Mouse (Mus musculus): ENCODE measurements around the gene AU040320. TPM values are rescaled to one million over a fixed set of nuclear protein-coding genes. Genes with fewer than 3 reads are reported as not detected.

The AU040320 gene
- polyA plus RNA-seq, 1 experiment, result 50.5 TPM

- no peak for DNase-seq (ENCODE audit: extremely low spot score in 1 of 2, low spot score in 1 of 2)
Measured at GRCm38 (mm10) chr4:126845664-126846063, 92.3 kb downstream of the AU040320 start.

- DNase-seq (ENCODE audit: extremely low spot score in 1 of 2, low spot score in 1 of 2), result peak in 1 of 2 experiments; percentile 25
Measured at GRCm38 (mm10) chr4:126846971-126847370, 93.6 kb downstream of the AU040320 start.

GRCm38 (mm10) chr4:126850019-126850777 lies 96.9 kb downstream of the AU040320 start:
- no peak for DNase-seq (ENCODE audit: extremely low spot score in 1 of 2, low spot score in 1 of 2)

GRCm38 (mm10) chr4:126850778-126851080 lies 97.4 kb downstream of the AU040320 start:
- DNase-seq (ENCODE audit: extremely low spot score in 1 of 2, low spot score in 1 of 2), result no peak

GRCm38 (mm10) chr4:126852971-126853370 lies 99.6 kb downstream of the AU040320 start:
- no peak for DNase-seq (ENCODE audit: extremely low spot score in 1 of 2, low spot score in 1 of 2)

GRCm38 (mm10) chr4:126860268-126860986 lies 107.1 kb downstream of the AU040320 start:
- DNase-seq (ENCODE audit: extremely low spot score in 1 of 2, low spot score in 1 of 2), result no peak

GRCm38 (mm10) chr4:126861514-126862266 lies 108.3 kb downstream of the AU040320 start:
- DNase-seq (ENCODE audit: extremely low spot score in 1 of 2, low spot score in 1 of 2), result no peak

- DNase-seq (ENCODE audit: extremely low spot score in 1 of 2, low spot score in 1 of 2), result no peak
Measured at GRCm38 (mm10) chr4:126868699-126869098, 115.4 kb downstream of the AU040320 start.

GRCm38 (mm10) chr4:126872717-126873116 lies 119.4 kb downstream of the AU040320 start:
- DNase-seq (ENCODE audit: extremely low spot score in 1 of 2, low spot score in 1 of 2), result no peak

- DNase-seq (ENCODE audit: extremely low spot score in 1 of 2, low spot score in 1 of 2), result no peak
Measured at GRCm38 (mm10) chr4:126879560-126880275, 126.4 kb downstream of the AU040320 start.

GRCm38 (mm10) chr4:126883602-126884001 lies 130.3 kb downstream of the AU040320 start:
- DNase-seq (ENCODE audit: extremely low spot score in 1 of 2, low spot score in 1 of 2), result no peak

- peak in 1 of 2 experiments; percentile 9 for DNase-seq (ENCODE audit: extremely low spot score in 1 of 2, low spot score in 1 of 2)
Measured at GRCm38 (mm10) chr4:126885953-126886352, 132.6 kb downstream of the AU040320 start.

- DNase-seq (ENCODE audit: extremely low spot score in 1 of 2, low spot score in 1 of 2), result peak in 1 of 2 experiments; percentile 5
Measured at GRCm38 (mm10) chr4:126889879-126890278, 136.5 kb downstream of the AU040320 start.

Other genes with a start within 250 kb of the AU040320 start
- 6.4 and 6.8 TPM in 2 replicates for gene Ago4, start 220.1 kb upstream of the AU040320 start, polyA plus RNA-seq (2012; rRNA removed)
- gene Clspn, start 196.6 kb upstream of the AU040320 start, polyA plus RNA-seq (2012; rRNA removed), result 0.50 and 1.2 TPM in 2 replicates
- gene 5730409E04Rik, start 143.7 kb upstream of the AU040320 start, polyA plus RNA-seq (2012; rRNA removed), result 50.9 and 53.0 TPM in 2 replicates
- 171 and 176 TPM in 2 replicates for gene Psmb2, start 75.9 kb upstream of the AU040320 start, polyA plus RNA-seq (2012; rRNA removed)
- gene Tfap2e, start 17.3 kb upstream of the AU040320 start, polyA plus RNA-seq (2012; rRNA removed), result 0.04 TPM in 1 of 2 replicates, not detected in the other
- gene Ncdn, start 106 bp upstream of the AU040320 start, polyA plus RNA-seq (2012; rRNA removed), result 953 and 983 TPM in 2 replicates
- gene Zmym4, start 214.6 kb downstream of the AU040320 start, polyA plus RNA-seq (2012; rRNA removed), result 25.3 and 26.1 TPM in 2 replicates

Measured in frontal cortex, adult 2 months (tissue).